Mouse (Mus musculus) heart, embryonic 12.5 days (tissue): Measurements from ENCODE around the gene Dpp3. TPM values are rescaled to one million over a fixed set of nuclear protein-coding genes. Genes with fewer than 3 reads are reported as not detected.
"Not testable (repeated sequence)": the region's sequence is repeated elsewhere in the genome, so short reads cannot be mapped to it uniquely, and the experiment has no call there.

Source experiments
- ATAC-seq: fragments of 200-750 bp; cut with Nextera tagmentation; 2 replicates; pipeline ENCODE4 v1.8.0; 2017; ENCODE audit warnings: moderate TSS enrichment, moderate library complexity; ENCODE audit not compliant: insufficient number of reproducible peaks, low FRiP score
- H3K27ac ChIP-seq: fragments of 300-500 bp; sonication (generic); 2 replicates; pipeline ENCODE4 v1.5.1; 2016; ENCODE audit warnings: mild to moderate bottlenecking, moderate library complexity; ENCODE audit not compliant: poor library complexity, severe bottlenecking
- H3K27me3 ChIP-seq: fragments of 300-500 bp; sonication (generic); replicated peaks from 2 replicates; pipeline ENCODE4 v1.6.1; 2016; ENCODE audit warnings: mild to moderate bottlenecking, moderate library complexity
- H3K36me3 ChIP-seq: fragments of 300-500 bp; sonication (generic); 2 replicates; pipeline ENCODE4 v1.6.1; 2016; ENCODE audit warnings: mild to moderate bottlenecking, moderate library complexity
- H3K4me1 ChIP-seq: fragments of 300-500 bp; sonication (generic); replicated peaks from 2 replicates; pipeline ENCODE4 v1.6.1; 2016; ENCODE audit warnings: mild to moderate bottlenecking
- H3K4me2 ChIP-seq: fragments of 300-500 bp; sonication (generic); 2 replicates; pipeline ENCODE4 v1.6.1; 2016; ENCODE audit warnings: mild to moderate bottlenecking, moderate library complexity
- H3K4me3 ChIP-seq: fragments of 300-500 bp; sonication (generic); 2 replicates; pipeline ENCODE4 v1.5.1; 2016; ENCODE audit warnings: mild to moderate bottlenecking
- H3K9ac ChIP-seq: fragments of 300-500 bp; sonication (generic); 2 replicates; pipeline ENCODE4 v1.6.1; 2016; ENCODE audit warnings: mild to moderate bottlenecking, moderate library complexity
- H3K9me3 ChIP-seq: fragments of 300-500 bp; sonication (generic); replicated peaks from 2 replicates; pipeline ENCODE4 v1.6.1; 2016; ENCODE audit warnings: mild to moderate bottlenecking, moderate library complexity
- WGBS: fragments of 180-500 bp; shearing (Covaris S2); methylation state at CpG from one replicate; pipeline ENCODE4 v1.1.7; 2016; 5-methylcytosine and 5-hydroxymethylcytosine counted together
- polyA plus RNA-seq: library from polyadenylated mRNA; unstranded; fragments of >200 nt; fragmentation: Nextera tagmentation; extraction: Ambion mirVana; gene quantifications from 2 replicates; pipeline ENCODE4 v1.2.1, GENCODE M21; 2016

Dpp3 gene
- polyA plus RNA-seq, 1 experiment from 2014 or later = 108 TPM

- Histone ChIP-seq H3K4me1 (no peaks in the 10 kb centered on the region), H3K27me3 (peaks cover 27% of the 10 kb centered on the region), H3K4me3 (no peak overlapping the region), H3K9me3 (no peaks in the 10 kb centered on the region), H3K4me2 (no peak overlapping the region), H3K36me3 (no peaks in the 10 kb centered on the region; the same call in 1 of the 2 replicates), H3K27ac (no peak overlapping the region), H3K9ac (no peak overlapping the region)
- WGBS = 74% methylated on average over 3 of the region's 3 CpGs
- no peak for ATAC-seq
Observed at GRCm38 (mm10) chr19:4891798-4892197, 36.3 kb downstream of the Dpp3 start.

- no peak overlapping the region for H3K9ac ChIP-seq
- no peak overlapping the region for H3K4me2 ChIP-seq
- no peak overlapping the region for H3K4me3 ChIP-seq
- H3K27me3 ChIP-seq = peaks cover 25% of the 10 kb centered on the region
- no peaks in the 10 kb centered on the region for H3K4me1 ChIP-seq
- WGBS = 61% methylated on average over 10 of the region's 10 CpGs
- ATAC-seq = no peak
- no peaks in the 10 kb centered on the region; the same call in 1 of the 2 replicates for H3K36me3 ChIP-seq
- H3K27ac ChIP-seq = no peak overlapping the region
- H3K9me3 ChIP-seq = no peaks in the 10 kb centered on the region
Observed at GRCm38 (mm10) chr19:4889791-4890190, 38.3 kb downstream of the Dpp3 start.

- 73% methylated on average over 4 of the region's 4 CpGs for WGBS
- no peak for ATAC-seq
- no peaks in the 10 kb centered on the region for H3K36me3 ChIP-seq
- H3K4me1 ChIP-seq = peaks cover 4% of the 10 kb centered on the region; the same call in 1 of the 2 replicates
- no peak overlapping the region for H3K9ac ChIP-seq
- H3K27ac ChIP-seq = no peak overlapping the region
- no peaks in the 10 kb centered on the region for H3K27me3 ChIP-seq
- H3K4me3 ChIP-seq = no peak overlapping the region
- H3K9me3 ChIP-seq = no peaks in the 10 kb centered on the region
- no peak overlapping the region for H3K4me2 ChIP-seq
Observed at GRCm38 (mm10) chr19:4883961-4884360, 44.1 kb downstream of the Dpp3 start.

GRCm38 (mm10) chr19:4879324-4879703, 48.8 kb downstream of the Dpp3 start:
- Histone ChIP-seq H3K36me3 (no peaks in the 10 kb centered on the region), H3K4me2 (peak overlapping the region; percentile 87), H3K4me3 (peak overlapping the region; percentile 97), H3K4me1 (peaks cover 12% of the 10 kb centered on the region), H3K27me3 (peaks cover 8% of the 10 kb centered on the region; the same call in 1 of the 2 replicates), H3K27ac (no peak overlapping the region), H3K9ac (0 out of 2 replicates have a peak overlapping the region, but pooled peaks have one; percentile 86), H3K9me3 (no peaks in the 10 kb centered on the region)
- 65% methylated on average over 10 of the region's 10 CpGs for WGBS
- ATAC-seq = no peak

- peaks cover 8% of the 10 kb centered on the region; the same call in 1 of the 2 replicates for H3K27me3 ChIP-seq
- H3K9ac ChIP-seq = peak within 1 kb of the TSS; percentile 86
- under 1% methylated on average over 52 of the region's 52 CpGs for WGBS
- H3K9me3 ChIP-seq = no peaks in the 10 kb centered on the region
- H3K4me3 ChIP-seq = peak within 1 kb of the TSS; percentile 97
- peaks cover 12% of the 10 kb centered on the region for H3K4me1 ChIP-seq
- H3K4me2 ChIP-seq = peak within 1 kb of the TSS; percentile 87
- H3K36me3 ChIP-seq = no peaks in the 10 kb centered on the region
- H3K27ac ChIP-seq = peak within 1 kb of the TSS; percentile 45
- peak; percentile 98 for ATAC-seq
Observed at GRCm38 (mm10) chr19:4878405-4879323, 49.4 kb downstream of the Dpp3 start, which contains the start of gene Zdhhc24. Zdhhc24 (plus strand) TSS chr19:4878668.

- H3K4me2 ChIP-seq = peak within 1 kb of the TSS; percentile 87
- ATAC-seq = no peak
- H3K9me3 ChIP-seq = no peaks in the 10 kb centered on the region
- peaks cover 12% of the 10 kb centered on the region for H3K4me1 ChIP-seq
- 3% methylated on average over 17 of the region's 17 CpGs for WGBS
- H3K4me3 ChIP-seq = peak within 1 kb of the TSS; percentile 97
- no peaks in the 10 kb centered on the region for H3K36me3 ChIP-seq
- H3K9ac ChIP-seq = peak within 1 kb of the TSS; percentile 86
- peak within 1 kb of the TSS; percentile 45 for H3K27ac ChIP-seq
- peaks cover 8% of the 10 kb centered on the region; the same call in 1 of the 2 replicates for H3K27me3 ChIP-seq
Observed at GRCm38 (mm10) chr19:4877785-4878184, 50.3 kb downstream of the Dpp3 start, which contains the start of gene Actn3. Actn3 (minus strand) TSS chr19:4877909.

GRCm38 (mm10) chr19:4876755-4877154, 51.3 kb downstream of the Dpp3 start:
- no peak overlapping the region for H3K9ac ChIP-seq
- H3K27me3 ChIP-seq = peaks cover 8% of the 10 kb centered on the region; the same call in 1 of the 2 replicates
- no peak overlapping the region for H3K4me3 ChIP-seq
- no peak for ATAC-seq
- H3K9me3 ChIP-seq = no peaks in the 10 kb centered on the region
- 75% methylated on average over 3 of the region's 3 CpGs for WGBS
- H3K27ac ChIP-seq = no peak overlapping the region
- no peaks in the 10 kb centered on the region for H3K36me3 ChIP-seq
- 0 out of 2 replicates have a peak overlapping the region, but pooled peaks have one; percentile 87 for H3K4me2 ChIP-seq
- H3K4me1 ChIP-seq = peaks cover 12% of the 10 kb centered on the region

GRCm38 (mm10) chr19:4876241-4876640, 51.8 kb downstream of the Dpp3 start:
- no peaks in the 10 kb centered on the region for H3K9me3 ChIP-seq
- no peak overlapping the region for H3K9ac ChIP-seq
- peaks cover 12% of the 10 kb centered on the region for H3K4me1 ChIP-seq
- 71% methylated on average over 2 of the region's 4 CpGs for WGBS
- H3K4me3 ChIP-seq = no peak overlapping the region
- no peak overlapping the region for H3K27ac ChIP-seq
- no peak overlapping the region for H3K4me2 ChIP-seq
- H3K36me3 ChIP-seq = no peaks in the 10 kb centered on the region
- H3K27me3 ChIP-seq = peaks cover 8% of the 10 kb centered on the region; the same call in 1 of the 2 replicates
- no peak for ATAC-seq

- H3K4me2 ChIP-seq, H3K9me3 ChIP-seq, H3K4me3 ChIP-seq, H3K36me3 ChIP-seq, H3K27me3 ChIP-seq, H3K27ac ChIP-seq, ATAC-seq, H3K9ac ChIP-seq: not testable (repeated sequence)
- H3K4me1 ChIP-seq = peaks cover 12% of the 10 kb centered on the region
- WGBS = 78% methylated on average over 1 of the region's 1 CpGs
Observed at GRCm38 (mm10) chr19:4874613-4875012, 53.5 kb downstream of the Dpp3 start.

GRCm38 (mm10) chr19:4865147-4865546, 62.9 kb downstream of the Dpp3 start:
- no peak overlapping the region for H3K4me3 ChIP-seq
- H3K9ac ChIP-seq = no peak overlapping the region
- ATAC-seq = no peak
- H3K4me1 ChIP-seq = peaks cover 4% of the 10 kb centered on the region; the same call in 1 of the 2 replicates
- H3K4me2 ChIP-seq = peak overlapping the region; percentile 32; the same call in 1 of the 2 replicates
- 0 out of 2 replicates have a peak, but pooled peaks cover 4% of the 10 kb centered on the region for H3K36me3 ChIP-seq
- H3K27ac ChIP-seq = no peak overlapping the region
- 5% methylated on average over 17 of the region's 17 CpGs for WGBS
- H3K27me3 ChIP-seq = peaks cover 41% of the 10 kb centered on the region
- H3K9me3 ChIP-seq = no peaks in the 10 kb centered on the region

GRCm38 (mm10) chr19:4863048-4863447, 65.0 kb downstream of the Dpp3 start:
- ATAC-seq = no peak
- Histone ChIP-seq H3K9me3 (no peaks in the 10 kb centered on the region), H3K9ac (no peak overlapping the region), H3K36me3 (0 out of 2 replicates have a peak, but pooled peaks cover 4% of the 10 kb centered on the region), H3K27ac (no peak overlapping the region), H3K4me2 (no peak overlapping the region), H3K4me3 (no peak overlapping the region), H3K4me1 (peaks cover 4% of the 10 kb centered on the region; the same call in 1 of the 2 replicates), H3K27me3 (peaks cover 36% of the 10 kb centered on the region)
- 76% methylated on average over 6 of the region's 6 CpGs for WGBS
